Mouse (Mus musculus) heart, adult 2 months (tissue): Measurements from ENCODE around the gene Hist1h1a.

Experiments
- CTCF ChIP-seq: fragments of 200-600 bp; IDR thresholded peaks from 2 replicates; pipeline ENCODE4 v1.8.1; 2022; ENCODE audit warnings: antibody characterized with exemption, mild to moderate bottlenecking, moderate library complexity
- EP300 ChIP-seq: fragments of 200-500 bp; IDR thresholded peaks from 2 replicates; pipeline ENCODE4 v1.6.1; 2011; ENCODE audit warnings: low read depth, low read length, control low read depth; ENCODE audit not compliant: insufficient read depth
- POLR2A ChIP-seq: fragments of 200-500 bp; IDR thresholded peaks from 2 replicates; pipeline ENCODE4 v1.6.1; 2011; ENCODE audit warnings: mild to moderate bottlenecking, low read depth, low read length, control low read depth; ENCODE audit not compliant: insufficient read depth

- TF ChIP-seq CTCF (peak; percentile 93; the same call in 1 of the 2 replicates), EP300 (no peak), POLR2A (no peak)
Observed at GRCm38 (mm10) chr13:23792520-23792919, 29.1 kb downstream of the Hist1h1a start.
